Mouse (Mus musculus) mouse trophoblast stem cell (cell line): ENCODE data around the gene Hspb11.

Experiments used
- in situ Hi-C, 2 experiments: fragments of 300-500 bp; cut with MseI, MboI; formaldehyde crosslinking; loops; 2 replicates in 1 of 2; 3 replicates in 1 of 2; pipeline ENCODE4 v1.15.1; 2025

Hspb11 gene

DNA sequence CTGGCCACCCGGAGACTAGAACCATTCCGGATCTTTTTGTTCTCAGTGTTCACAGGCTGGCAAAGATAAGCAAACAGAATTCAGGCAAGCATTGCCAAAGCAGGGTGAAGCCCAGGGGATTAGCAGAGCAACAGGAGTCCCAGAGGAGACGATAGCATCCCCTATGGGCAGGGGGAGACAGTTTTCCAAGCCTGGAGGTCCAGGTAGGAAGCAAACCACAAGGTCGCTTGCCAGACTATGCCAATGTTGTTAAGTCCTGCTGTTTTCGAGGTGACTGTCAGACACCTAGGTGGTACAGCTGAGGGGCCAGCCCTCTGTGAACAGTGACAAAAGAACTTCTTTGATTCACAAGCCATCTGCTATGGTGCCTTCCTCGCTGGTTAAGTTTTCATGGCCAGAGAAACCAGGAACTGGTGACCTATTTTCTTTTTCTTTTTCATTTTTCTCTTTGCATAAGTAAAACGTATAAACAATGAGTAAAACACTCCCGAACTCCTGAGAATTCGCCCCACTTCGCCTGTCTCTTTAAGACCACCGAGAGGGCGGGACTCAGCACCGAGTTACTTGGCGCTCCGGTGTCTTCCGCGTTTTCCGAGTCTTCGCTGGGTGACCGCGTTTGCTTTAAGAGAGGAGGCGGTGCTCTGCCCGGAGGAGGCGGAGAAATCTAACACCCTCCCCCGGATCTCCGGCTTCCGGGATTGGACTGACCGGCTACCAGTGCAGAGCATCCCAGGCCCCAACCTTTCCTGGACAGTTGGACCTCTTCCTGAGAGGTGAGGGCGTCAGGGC lies 60.5 kb downstream of the Hspb11 start, which contains the start of gene Yipf1:
TSS of gene Yipf1 (plus strand) at position 674 of the 789 bp plus-strand sequence.
- in situ Hi-C loops = no loop called here

DNA sequence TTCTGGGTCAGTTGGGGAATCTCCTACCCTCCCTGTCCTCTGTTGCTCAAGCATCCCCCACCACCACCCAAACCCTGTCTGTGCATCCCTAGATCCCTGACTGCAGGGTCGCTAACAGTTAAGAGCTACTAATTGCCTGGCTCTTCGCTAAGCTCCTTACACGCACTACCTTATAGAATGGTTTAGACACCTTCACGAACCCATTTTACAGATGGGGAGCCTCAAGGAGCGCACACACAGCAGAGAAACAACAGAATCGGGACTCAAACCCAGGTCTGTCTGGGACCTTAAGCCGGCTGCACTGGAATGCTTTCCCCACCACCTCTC lies 61.0 kb downstream of the Hspb11 start:
- in situ Hi-C loops = no loop called here

DNA sequence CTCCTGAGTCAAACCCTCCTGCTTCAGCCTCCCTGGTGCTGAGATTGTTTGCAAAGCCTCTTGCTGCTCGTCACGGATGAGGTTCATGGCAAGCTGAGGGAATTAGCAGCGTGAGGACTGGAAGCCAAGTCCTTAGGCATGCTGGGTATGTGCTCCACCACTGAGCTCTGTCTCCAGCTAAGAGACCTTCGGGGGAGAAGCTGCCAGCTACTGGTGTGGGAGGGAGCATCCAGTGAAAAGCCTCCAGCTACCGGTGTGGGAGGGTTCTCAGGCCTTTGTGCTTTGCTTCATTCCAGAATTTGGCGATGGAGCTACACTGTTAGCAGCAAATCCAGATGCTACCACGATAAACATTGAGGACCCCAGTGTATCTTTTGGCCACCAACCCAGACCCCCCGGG lies 65.3 kb downstream of the Hspb11 start:
- in situ Hi-C loops = no loop called here

DNA sequence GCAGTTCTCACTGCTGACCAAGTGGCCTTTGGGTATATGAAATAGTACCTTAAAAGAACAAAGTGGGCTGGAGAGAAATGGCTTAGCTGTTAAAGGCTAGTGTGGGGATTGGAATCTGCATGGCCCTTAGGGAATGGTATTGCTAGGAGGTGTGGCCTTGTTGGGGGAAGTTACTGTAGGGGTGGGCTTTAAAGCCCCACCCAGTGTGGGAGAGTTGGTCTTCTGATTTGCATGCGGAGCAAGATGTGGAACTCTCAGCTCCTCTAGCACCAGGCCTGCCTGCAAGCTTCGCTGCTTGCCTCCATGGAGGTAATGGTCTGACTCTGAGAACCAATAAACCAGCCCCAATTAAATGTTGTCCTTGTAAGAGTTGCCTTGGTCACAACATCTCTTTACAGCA lies 67.6 kb downstream of the Hspb11 start:
- in situ Hi-C loops = no loop called here

DNA sequence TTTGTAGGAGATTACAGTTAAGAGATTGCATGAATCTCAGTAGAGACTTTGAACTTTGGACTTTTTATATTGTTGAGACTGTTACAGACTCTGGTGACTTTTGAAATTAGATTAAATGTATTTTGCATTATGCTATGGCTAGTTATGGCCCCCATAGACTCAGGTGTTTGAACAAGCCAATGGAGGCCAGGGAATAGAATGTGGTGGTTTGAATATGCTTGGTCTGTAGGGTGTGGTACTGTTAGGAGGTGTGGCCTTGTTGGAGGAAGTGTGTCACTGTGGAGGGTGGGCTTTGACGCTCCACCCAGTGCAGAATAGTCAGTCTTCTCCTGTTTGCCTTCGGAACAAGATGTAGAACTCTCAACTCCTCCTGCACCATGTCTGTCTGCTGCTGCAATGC lies 69.7 kb downstream of the Hspb11 start:
- in situ Hi-C loops = no loop called here

DNA sequence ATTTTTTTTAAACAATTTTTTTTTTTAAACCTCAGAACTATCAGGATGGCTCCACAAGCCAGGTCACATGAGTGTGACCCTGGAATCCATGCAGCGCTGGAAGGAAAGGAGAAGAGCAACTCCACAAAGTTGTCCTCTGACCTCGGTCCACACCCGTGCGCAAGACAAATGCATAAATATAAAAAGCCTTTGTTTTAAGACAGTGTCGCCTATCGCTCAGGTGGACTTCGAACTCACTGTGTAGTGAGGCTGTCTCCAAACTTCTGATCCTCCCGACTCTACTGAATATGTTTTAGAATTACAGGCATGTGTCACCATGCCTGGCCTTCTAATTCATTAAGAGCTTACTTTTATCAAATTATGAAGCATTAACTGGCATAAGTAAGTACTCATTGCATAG lies 75.1 kb downstream of the Hspb11 start:
- in situ Hi-C loops = no loop called here
